ENCODE assay signal across 8 mouse cellular contexts in the genomic region with DNA sequence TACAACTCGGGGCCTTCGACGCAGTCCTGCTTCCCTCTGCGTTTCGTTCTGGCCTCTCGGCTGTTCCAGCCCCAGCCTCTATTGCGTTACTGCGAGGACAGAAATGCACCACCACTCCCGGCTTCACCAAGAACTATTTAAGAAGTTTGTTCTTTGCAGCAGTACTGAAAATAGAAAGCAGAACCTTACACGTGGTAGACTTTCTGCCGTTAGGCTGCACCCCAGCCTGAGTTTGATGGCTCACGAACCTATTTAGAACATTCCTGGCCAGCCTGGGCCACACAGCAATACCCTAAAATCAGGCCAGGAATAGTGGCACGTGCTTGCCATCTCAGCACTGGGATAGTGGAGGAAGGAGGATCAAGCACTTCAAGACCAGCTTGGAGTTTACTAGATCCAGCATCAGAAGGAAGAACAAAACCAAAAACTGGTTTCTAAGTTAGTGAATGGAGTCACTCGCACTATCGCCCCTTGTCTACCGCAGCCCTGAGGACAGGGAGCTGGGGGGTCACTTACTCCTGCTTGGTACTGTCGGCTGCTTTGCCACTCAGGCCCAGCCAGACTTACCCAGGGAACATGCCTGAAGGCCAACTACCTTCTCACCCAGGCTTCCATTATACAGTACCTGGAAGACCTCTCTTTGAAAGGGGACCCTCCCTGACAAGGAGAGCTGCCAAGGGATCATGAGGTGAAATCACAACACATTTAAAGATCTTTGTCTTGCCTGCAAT. TPM values are rescaled to one million over a fixed set of nuclear protein-coding genes. Genes with fewer than 3 reads are reported as not detected.
DNase-seq lines count a peak whose midpoint lies in the region; ATAC-seq and TF ChIP-seq lines count a peak whose summit lies in the region.

No protein-coding gene starts in this region.

- TF ChIP-seq CTCF in thymus, adult 2 months (IDR thresholded peaks at IDR 0.05; ENCODE audit: borderline replicate concordance, control insufficient read depth, extremely low read depth, insufficient read depth, low read length, poor library complexity), result no peak

- H3K4me2 ChIP-seq in liver, embryonic 12.5 days, result peak overlapping the region; percentile 95

- WGBS in thymus, adult 2 months, result 13% methylated on average over 17 of the region's 17 CpGs
- WGBS in liver, embryonic 12.5 days (ENCODE audit: insufficient replicate concordance), result 12% methylated on average over 17 of the region's 17 CpGs

- peak; percentile 25 for DNase-seq in thymus, adult 2 months
- no peak for DNase-seq in thymus, postnatal 10 days (ENCODE audit: low spot score in 2 of 2)
- DNase-seq in left cerebral cortex, postnatal 14 days (ENCODE audit: low spot score in 2 of 2), result no peak
- DNase-seq in layer of hippocampus, adult 11-12 months (ENCODE audit: low spot score), result no peak
- DNase-seq in adipocyte (ENCODE audit: low spot score), result no peak

- H3K9me3 ChIP-seq in erythroblast, embryonic 14.5 days (ENCODE audit: control insufficient read depth, low read length), result peaks cover 6% of the 10 kb centered on the region
- no peaks in the 10 kb centered on the region for H3K9me3 ChIP-seq in liver, embryonic 12.5 days (replicated peaks)

- H3K27ac ChIP-seq in thymus, adult 2 months (ENCODE audit: control insufficient read depth, insufficient read depth, low read length), result peak overlapping the region; percentile 83
- peak overlapping the region; percentile 89 for H3K27ac ChIP-seq in liver, embryonic 12.5 days

- H3K4me1 ChIP-seq in erythroblast, embryonic 14.5 days (ENCODE audit: control insufficient read depth), result peaks cover 72% of the 10 kb centered on the region
- H3K4me1 ChIP-seq in thymus, adult 2 months (replicated peaks; ENCODE audit: control insufficient read depth, insufficient read depth, low read length), result peaks cover 19% of the 10 kb centered on the region
- H3K4me1 ChIP-seq in liver, embryonic 12.5 days, result peaks cover 67% of the 10 kb centered on the region

- no peak for TF ChIP-seq POLR2A in thymus, adult 2 months (IDR thresholded peaks at IDR 0.05; ENCODE audit: control insufficient read depth, extremely low read depth, insufficient read depth, low read length, poor library complexity)

- peak overlapping the region; percentile 79 for H3K9ac ChIP-seq in liver, embryonic 12.5 days

- intact Hi-C loops in left cerebral cortex, postnatal 14 days (cut with DNase I), result no loop called here

- peak overlapping the region; percentile 80 for H3K4me3 ChIP-seq in erythroblast, embryonic 14.5 days (replicated peaks)
- H3K4me3 ChIP-seq in thymus, adult 2 months (ENCODE audit: control insufficient read depth, insufficient read depth, low read length), result peak overlapping the region; percentile 39
- peak overlapping the region; percentile 82 for H3K4me3 ChIP-seq in liver, embryonic 12.5 days

- no peak; the same call in 1 of the 2 replicates for ATAC-seq in erythroblast, adult 5-6 weeks (replicated peaks; ENCODE audit: low FRiP score, poor library complexity, severe bottlenecking)
- no peak for ATAC-seq in liver, embryonic 12.5 days

- peaks cover 73% of the 10 kb centered on the region for H3K36me3 ChIP-seq in erythroblast, embryonic 14.5 days (ENCODE audit: control insufficient read depth)
- peaks cover 3% of the 10 kb centered on the region; the same call in 1 of the 2 replicates for H3K36me3 ChIP-seq in thymus, adult 2 months (ENCODE audit: control insufficient read depth, insufficient read depth, low read length)
- H3K36me3 ChIP-seq in liver, embryonic 12.5 days, result peaks cover 59% of the 10 kb centered on the region

- H3K27me3 ChIP-seq in erythroblast, embryonic 14.5 days (ENCODE audit: control insufficient read depth), result no peaks in the 10 kb centered on the region
- no peaks in the 10 kb centered on the region for H3K27me3 ChIP-seq in thymus, adult 2 months (ENCODE audit: control insufficient read depth, insufficient read depth, low read length)
- no peaks in the 10 kb centered on the region for H3K27me3 ChIP-seq in liver, embryonic 12.5 days (replicated peaks)

RNA-seq across cellular contexts. Expression of gene Mbd3, which starts 0.8 kb away (rescaled TPM):
- 24.1 and 26.2 TPM in 2 replicates for polyA plus RNA-seq in erythroblast, embryonic 14.5 days (2012)
- 11.9 and 38.4 TPM in 2 replicates for total RNA-seq in erythroblast, adult 5-6 weeks (2015; ENCODE audit: low replicate concordance)
- 10.5 and 21.3 TPM in 2 replicates for total RNA-seq in erythroblast, adult 5-6 weeks (2017; ENCODE audit: low replicate concordance)
- polyA plus RNA-seq in thymus, adult 2 months (2012; rRNA removed), result 268 and 290 TPM in 2 replicates
- polyA plus RNA-seq in liver, embryonic 12.5 days (2016; fragmentation: Nextera tagmentation; extraction: Ambion mirVana), result 134 and 140 TPM in 2 replicates
- 100 to 1,000 TPM; 122 to 134 TPM for total RNA-seq in left cerebral cortex, postnatal 14 days (2021)

RNA-seq across cellular contexts. Expression of gene Uqcr11, which starts 6.5 kb away (rescaled TPM):
- 197 and 289 TPM in 2 replicates for polyA plus RNA-seq in erythroblast, embryonic 14.5 days (2012)
- 38.2 and 42.4 TPM in 2 replicates for total RNA-seq in erythroblast, adult 5-6 weeks (2015; ENCODE audit: low replicate concordance)
- 56.0 and 60.8 TPM in 2 replicates for total RNA-seq in erythroblast, adult 5-6 weeks (2017; ENCODE audit: low replicate concordance)
- 1,246 and 1,699 TPM in 2 replicates for polyA plus RNA-seq in thymus, adult 2 months (2012; rRNA removed)
- polyA plus RNA-seq in liver, embryonic 12.5 days (2016; fragmentation: Nextera tagmentation; extraction: Ambion mirVana), result 594 and 628 TPM in 2 replicates
- 100 to 1,000 TPM; 587 to 604 TPM for total RNA-seq in left cerebral cortex, postnatal 14 days (2021)

RNA-seq across cellular contexts. Expression of gene Mex3d, which starts 12.7 kb away (rescaled TPM):
- 0.53 and 0.55 TPM in 2 replicates for polyA plus RNA-seq in erythroblast, embryonic 14.5 days (2012)
- 1.5 TPM in 1 of 2 replicates, not detected in the other for total RNA-seq in erythroblast, adult 5-6 weeks (2015; ENCODE audit: low replicate concordance)
- 0.51 and 0.70 TPM in 2 replicates for total RNA-seq in erythroblast, adult 5-6 weeks (2017; ENCODE audit: low replicate concordance)
- 34.9 and 38.2 TPM in 2 replicates for polyA plus RNA-seq in thymus, adult 2 months (2012; rRNA removed)
- polyA plus RNA-seq in liver, embryonic 12.5 days (2016; fragmentation: Nextera tagmentation; extraction: Ambion mirVana), result 2.1 TPM in 2 replicates
- total RNA-seq in left cerebral cortex, postnatal 14 days (2021), result 10 to 100 TPM; 19.9 to 24.1 TPM

RNA-seq across cellular contexts. Expression of gene Tcf3, which starts 33.3 kb away (rescaled TPM):
- 61.1 and 64.8 TPM in 2 replicates for polyA plus RNA-seq in erythroblast, embryonic 14.5 days (2012)
- 30.7 and 31.1 TPM in 2 replicates for total RNA-seq in erythroblast, adult 5-6 weeks (2015; ENCODE audit: low replicate concordance)
- total RNA-seq in erythroblast, adult 5-6 weeks (2017; ENCODE audit: low replicate concordance), result 27.9 and 39.6 TPM in 2 replicates
- polyA plus RNA-seq in thymus, adult 2 months (2012; rRNA removed), result 341 and 425 TPM in 2 replicates
- 110 and 115 TPM in 2 replicates for polyA plus RNA-seq in liver, embryonic 12.5 days (2016; fragmentation: Nextera tagmentation; extraction: Ambion mirVana)
- total RNA-seq in left cerebral cortex, postnatal 14 days (2021), result 10 to 100 TPM; 26.6 to 29.1 TPM

RNA-seq across cellular contexts. Expression of gene Plk5, which starts 43.9 kb away (rescaled TPM):
- not detected in 2 replicates for polyA plus RNA-seq in erythroblast, embryonic 14.5 days (2012)
- total RNA-seq in erythroblast, adult 5-6 weeks (2015; ENCODE audit: low replicate concordance), result not detected in 2 replicates
- not detected in 2 replicates for total RNA-seq in erythroblast, adult 5-6 weeks (2017; ENCODE audit: low replicate concordance)
- 0.17 and 0.22 TPM in 2 replicates for polyA plus RNA-seq in thymus, adult 2 months (2012; rRNA removed)
- 0.06 and 0.10 TPM in 2 replicates for polyA plus RNA-seq in liver, embryonic 12.5 days (2016; fragmentation: Nextera tagmentation; extraction: Ambion mirVana)
- 10 to 100 TPM in 1 of 2 experiments, 1 to 10 TPM in 1; 7.6 to 10.6 TPM for total RNA-seq in left cerebral cortex, postnatal 14 days (2021)

Comparison
In these comparisons a context has a peak if more than half of its experiments do, and no peak if none do; other contexts are left out.
1. RNA of gene Mex3d, which starts 12.7 kb away (polyA plus RNA-seq): 34.9 to 38.2 TPM in thymus, adult 2 months; 2.1 TPM in liver, embryonic 12.5 days and 0.53 to 0.55 TPM in erythroblast, embryonic 14.5 days; every median in the first group is over 10 times any median in the second.
2. Peak in every context shown above with its lines, with median percentiles within 50 percentile points of each other: H3K4me3 ChIP-seq.